Mouse (Mus musculus): ENCODE measurements around the gene Smarcc1.

- TF ChIP-seq CTCF (IDR thresholded peaks at IDR 0.05) (no peak), EP300 (IDR thresholded peaks at IDR 0.05) (no peak)
Measured at GRCm38 (mm10) chr9:110085693-110086092, 31.8 kb upstream of the Smarcc1 start.

Measured in lung, postnatal 0 days (tissue).